Comparison of ENCODE assay signal across 30 mouse cellular contexts in genomic region chr9:92566234-92566633, GRCm38 (mm10). TPM values are rescaled to one million over a fixed set of nuclear protein-coding genes. Genes with fewer than 3 reads are reported as not detected.
DNase-seq lines count a peak whose midpoint lies in the region; ATAC-seq and TF ChIP-seq lines count a peak whose summit lies in the region.
"Had no signal": no experiment of that assay in that cellular context is flagged by ENCODE, and none has a peak within 500 bp of the region (broad histone marks: within the 10 kb centered on the region; RNA-seq: fewer than 3 reads in every experiment).

No protein-coding gene starts in this region.

- DNase-seq in heart, postnatal 10 days = no peak
- no peak for DNase-seq in testis, postnatal 10 days (ENCODE audit: low spot score)
- no peak for DNase-seq in limb, embryonic 14.5 days (ENCODE audit: low spot score)
- DNase-seq in hindbrain, postnatal 0 days (ENCODE audit: low spot score) = no peak
- no peak for DNase-seq in adrenal gland, adult 8-10 months
- DNase-seq: adrenal gland, postnatal 10 days; B cell, adult 2 months; cerebellum, adult 8-10 months; cerebellum, postnatal 25 days; forebrain, postnatal 0 days; kidney, adult 9 months; kidney, postnatal 10 days; lung, adult 2 months; lung, postnatal 10 days; right cerebral cortex, postnatal 4 days; thymus, adult 18-20 months; thymus, postnatal 36 days had no signal

- H3K36me3 ChIP-seq in heart, embryonic 15.5 days = no peaks in the 10 kb centered on the region
- no peaks in the 10 kb centered on the region for H3K36me3 ChIP-seq in testis, adult 2 months (ENCODE audit: control insufficient read depth, insufficient read depth, low read length)
- H3K36me3 ChIP-seq in limb, embryonic 14.5 days (ENCODE audit: control insufficient read depth, insufficient read depth, low read length) = 0 out of 2 replicates have a peak, but pooled peaks cover 3% of the 10 kb centered on the region
- no peaks in the 10 kb centered on the region for H3K36me3 ChIP-seq in hindbrain, postnatal 0 days (ENCODE audit: insufficient read depth, low read length)
- H3K36me3 ChIP-seq: forebrain, embryonic 12.5 days; heart, embryonic 10.5 days; hindbrain, embryonic 15.5 days; midbrain, embryonic 13.5 days; neural tube, embryonic 13.5 days had no signal

- H3K9ac ChIP-seq in heart, embryonic 15.5 days = no peak overlapping the region
- H3K9ac ChIP-seq in limb, embryonic 14.5 days (ENCODE audit: low read depth, low read length, severe bottlenecking) = no peak overlapping the region
- no peak overlapping the region for H3K9ac ChIP-seq in hindbrain, postnatal 0 days (replicated peaks; ENCODE audit: low read length)
- H3K9ac ChIP-seq: forebrain, embryonic 12.5 days; forebrain, postnatal 0 days; hindbrain, embryonic 15.5 days; liver, embryonic 14.5 days; midbrain, embryonic 13.5 days; neural tube, embryonic 13.5 days had no signal

- H3K9me3 ChIP-seq in heart, embryonic 15.5 days (replicated peaks) = no peaks in the 10 kb centered on the region
- no peaks in the 10 kb centered on the region for H3K9me3 ChIP-seq in limb, embryonic 14.5 days (ENCODE audit: control insufficient read depth, low read length)
- H3K9me3 ChIP-seq in hindbrain, postnatal 0 days (ENCODE audit: low read length) = 0 out of 2 replicates have a peak, but pooled peaks cover 3% of the 10 kb centered on the region
- H3K9me3 ChIP-seq: forebrain, embryonic 12.5 days; heart, embryonic 10.5 days; hindbrain, embryonic 10.5 days; hindbrain, embryonic 15.5 days had no signal

- ATAC-seq in heart, embryonic 15.5 days (replicated peaks; ENCODE audit: insufficient number of reproducible peaks, insufficient read depth, low FRiP score, low read depth) = no peak
- ATAC-seq in limb, embryonic 14.5 days (ENCODE audit: low FRiP score, low read depth) = peak; percentile 56; the same call in 1 of the 2 replicates
- ATAC-seq in hindbrain, postnatal 0 days = no peak
- ATAC-seq: activated CD4-positive, CD25-positive, alpha-beta regulatory T cell, adult 4 months; forebrain, postnatal 0 days; midbrain, embryonic 13.5 days had no signal

- intact Hi-C loops in heart, postnatal 10 days (cut with DNase I) = no loop called here

- no peak for TF ChIP-seq CTCF in testis, adult 2 months (IDR thresholded peaks at IDR 0.05; ENCODE audit: control insufficient read depth, insufficient read depth, insufficient replicate concordance, low read depth, low read length)
- no peak for TF ChIP-seq CTCF in hindbrain, postnatal 0 days (IDR thresholded peaks at IDR 0.05; ENCODE audit: low read depth)

- no peak overlapping the region for H3K4me2 ChIP-seq in heart, embryonic 15.5 days
- H3K4me2 ChIP-seq in limb, embryonic 14.5 days (replicated peaks; ENCODE audit: low read depth, low read length, severe bottlenecking) = no peak overlapping the region
- H3K4me2 ChIP-seq in hindbrain, postnatal 0 days (ENCODE audit: low read depth, low read length) = no peak overlapping the region
- H3K4me2 ChIP-seq: forebrain, embryonic 12.5 days; hindbrain, embryonic 15.5 days; midbrain, embryonic 13.5 days; neural tube, embryonic 13.5 days had no signal

- WGBS in heart, embryonic 15.5 days = 49% methylated on average over 3 of the region's 3 CpGs
- 32% methylated on average over 3 of the region's 3 CpGs for WGBS in limb, embryonic 14.5 days
- WGBS in hindbrain, postnatal 0 days = 86% methylated on average over 3 of the region's 3 CpGs

- H3K4me3 ChIP-seq in heart, embryonic 15.5 days = no peak overlapping the region
- no peak overlapping the region for H3K4me3 ChIP-seq in testis, adult 2 months (ENCODE audit: control insufficient read depth, low read depth, low read length)
- no peak overlapping the region for H3K4me3 ChIP-seq in limb, embryonic 14.5 days (replicated peaks; ENCODE audit: low read length)
- no peak overlapping the region for H3K4me3 ChIP-seq in hindbrain, postnatal 0 days (ENCODE audit: low read length)
- H3K4me3 ChIP-seq: erythroblast, embryonic 14.5 days; forebrain, embryonic 12.5 days; heart, embryonic 10.5 days; hindbrain, embryonic 10.5 days; hindbrain, embryonic 15.5 days; midbrain, embryonic 13.5 days; neural tube, embryonic 13.5 days had no signal

- H3K27me3 ChIP-seq in heart, embryonic 15.5 days = no peaks in the 10 kb centered on the region
- no peaks in the 10 kb centered on the region for H3K27me3 ChIP-seq in testis, adult 2 months (ENCODE audit: control insufficient read depth, insufficient read depth, low read length)
- H3K27me3 ChIP-seq in limb, embryonic 14.5 days (ENCODE audit: control insufficient read depth, insufficient read depth, low read length) = no peaks in the 10 kb centered on the region
- no peaks in the 10 kb centered on the region for H3K27me3 ChIP-seq in hindbrain, postnatal 0 days (ENCODE audit: insufficient read depth, low read length)
- H3K27me3 ChIP-seq: CH12.LX; forebrain, embryonic 12.5 days; hindbrain, embryonic 15.5 days; midbrain, embryonic 13.5 days; neural tube, embryonic 13.5 days had no signal

- no peak for TF ChIP-seq POLR2A in testis, adult 2 months (IDR thresholded peaks at IDR 0.05; ENCODE audit: control insufficient read depth, low read depth, low read length)
- TF ChIP-seq POLR2A in limb, embryonic 14.5 days (IDR thresholded peaks at IDR 0.05; ENCODE audit: borderline replicate concordance, extremely low read depth, insufficient read depth, insufficient read length) = no peak

- H3K27ac ChIP-seq in heart, embryonic 15.5 days = peak overlapping the region; percentile 35
- peak overlapping the region; percentile 26; the same call in 1 of the 2 replicates for H3K27ac ChIP-seq in testis, adult 2 months (ENCODE audit: control insufficient read depth, insufficient read depth, low read depth, low read length)
- 0 out of 2 replicates have a peak overlapping the region, but pooled peaks have one; percentile 3 for H3K27ac ChIP-seq in limb, embryonic 14.5 days (replicated peaks; ENCODE audit: low read depth, low read length)
- no peak overlapping the region for H3K27ac ChIP-seq in hindbrain, postnatal 0 days
- H3K27ac ChIP-seq: forebrain, embryonic 12.5 days; heart, embryonic 10.5 days; hindbrain, embryonic 10.5 days; hindbrain, embryonic 15.5 days; liver, embryonic 14.5 days; macrophage; midbrain, embryonic 13.5 days; neural tube, embryonic 13.5 days had no signal

- peaks cover 26% of the 10 kb centered on the region for H3K4me1 ChIP-seq in heart, embryonic 15.5 days (replicated peaks)
- no peaks in the 10 kb centered on the region for H3K4me1 ChIP-seq in testis, adult 2 months (ENCODE audit: control insufficient read depth, insufficient read depth, low read length)
- peaks cover 14% of the 10 kb centered on the region for H3K4me1 ChIP-seq in limb, embryonic 14.5 days (ENCODE audit: control insufficient read depth, insufficient read depth, low read length)
- no peaks in the 10 kb centered on the region for H3K4me1 ChIP-seq in hindbrain, postnatal 0 days (ENCODE audit: insufficient read depth, low read length)
- H3K4me1 ChIP-seq: hindbrain, embryonic 15.5 days had no signal

RNA-seq across cellular contexts. Expression of gene Plod2, which starts 24.2 kb away (rescaled TPM):
- 33.2 and 33.8 TPM in 2 replicates for polyA plus RNA-seq in heart, embryonic 15.5 days (2015; fragmentation: Nextera tagmentation; extraction: Ambion mirVana)
- 10 to 100 TPM; 22.8 to 23.9 TPM for total RNA-seq in heart, postnatal 10 days (2021)
- polyA plus RNA-seq in testis, adult 2 months (2012; rRNA removed) = 3.3 and 3.6 TPM in 2 replicates
- 103 and 108 TPM in 2 replicates for polyA plus RNA-seq in limb, embryonic 14.5 days (2012; rRNA removed)
- polyA plus RNA-seq in limb, embryonic 14.5 days (2014; fragmentation: Nextera tagmentation; extraction: Ambion mirVana) = 56.6 and 57.5 TPM in 2 replicates
- total RNA-seq in hindbrain, postnatal 0 days (2014; rRNA removed) = 7.6 and 14.1 TPM in 2 replicates
- polyA plus RNA-seq in hindbrain, postnatal 0 days (2015; fragmentation: Nextera tagmentation; extraction: Ambion mirVana) = 7.1 and 9.9 TPM in 2 replicates
- total RNA-seq in adrenal gland, adult 8-10 months (2022) = 100 to 1,000 TPM; 176 to 205 (median 188) TPM
- total RNA-seq: CH12.LX had no signal
- polyA plus RNA-seq: erythroblast, embryonic 14.5 days had no signal
